Mouse (Mus musculus) midbrain, embryonic 15.5 days (tissue): ENCODE measurements around the gene Abtb2. TPM values are rescaled to one million over a fixed set of nuclear protein-coding genes. Genes with fewer than 3 reads are reported as not detected.

ENCODE experiments used
- ATAC-seq: fragments of 200-750 bp; cut with Nextera tagmentation; replicated peaks from 2 replicates; pipeline ENCODE4 v1.8.0; 2017; ENCODE audit warnings: moderate TSS enrichment
- H3K27ac ChIP-seq: fragments of 300-500 bp; sonication (generic); 2 replicates; pipeline ENCODE4 v1.5.1; 2015; ENCODE audit warnings: mild to moderate bottlenecking, inconsistent platforms
- H3K27me3 ChIP-seq: fragments of 300-500 bp; sonication (generic); replicated peaks from 2 replicates; pipeline ENCODE4 v1.6.1; 2015; ENCODE audit warnings: inconsistent platforms
- H3K36me3 ChIP-seq: fragments of 300-500 bp; sonication (generic); replicated peaks from 2 replicates; pipeline ENCODE4 v1.6.1; 2015; ENCODE audit warnings: inconsistent platforms
- H3K4me1 ChIP-seq: fragments of 300-500 bp; sonication (generic); 2 replicates; pipeline ENCODE4 v1.6.1; 2015; ENCODE audit warnings: inconsistent platforms
- H3K4me2 ChIP-seq: fragments of 300-500 bp; sonication (generic); 2 replicates; pipeline ENCODE4 v1.6.1; 2015; ENCODE audit warnings: inconsistent platforms, mild to moderate bottlenecking, moderate library complexity
- H3K4me3 ChIP-seq: fragments of 300-500 bp; sonication (generic); 2 replicates; pipeline ENCODE4 v1.5.1; 2015; ENCODE audit warnings: mild to moderate bottlenecking, inconsistent platforms
- H3K9ac ChIP-seq: fragments of 300-500 bp; sonication (generic); 2 replicates; pipeline ENCODE4 v1.6.1; 2015; ENCODE audit warnings: mild to moderate bottlenecking, inconsistent platforms
- H3K9me3 ChIP-seq: fragments of 300-500 bp; sonication (generic); 2 replicates; pipeline ENCODE4 v1.6.1; 2016; ENCODE audit warnings: inconsistent platforms
- WGBS: fragments of 180-500 bp; shearing (Covaris S2); methylation state at CpG from one replicate; pipeline ENCODE4 v1.1.7; 2015; ENCODE audit warnings: mixed read lengths; 5-methylcytosine and 5-hydroxymethylcytosine counted together
- polyA plus RNA-seq: library from polyadenylated mRNA; unstranded; fragments of >200 nt; fragmentation: Nextera tagmentation; extraction: Ambion mirVana; gene quantifications from 2 replicates; pipeline ENCODE4 v1.2.1, GENCODE M21; 2015

The Abtb2 gene
- polyA plus RNA-seq, 1 experiment from 2014 or later = 10.3 TPM

DNA sequence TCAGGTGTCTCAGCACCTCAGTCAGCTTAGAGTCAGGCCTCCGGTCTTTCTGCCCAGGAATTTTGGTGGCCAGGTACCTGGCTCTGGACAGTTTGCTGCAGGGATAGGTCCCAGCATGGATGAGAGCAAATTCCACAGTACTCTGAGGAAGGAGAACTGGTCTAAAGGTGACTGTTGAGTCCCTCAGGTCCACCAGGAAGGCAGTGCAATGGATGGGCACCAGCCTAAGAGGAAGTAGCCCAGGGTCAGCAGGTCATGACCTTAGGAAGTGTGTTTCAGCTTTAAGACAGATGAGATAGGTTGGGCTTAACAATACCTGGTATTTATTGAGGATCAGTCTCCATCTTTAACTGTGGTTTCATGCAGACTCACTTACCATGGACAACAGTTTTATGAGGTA is 88.9 kb downstream of the Abtb2 start:
- Histone ChIP-seq H3K4me1 (peaks cover 2% of the 10 kb centered on the region), H3K36me3 (no peaks in the 10 kb centered on the region), H3K27ac (no peak overlapping the region), H3K27me3 (no peaks in the 10 kb centered on the region), H3K4me2 (no peak overlapping the region), H3K4me3 (no peak overlapping the region), H3K9me3 (no peaks in the 10 kb centered on the region), H3K9ac (no peak overlapping the region)
- ATAC-seq = no peak
- WGBS = 94% methylated on average over 1 of the region's 1 CpGs

DNA sequence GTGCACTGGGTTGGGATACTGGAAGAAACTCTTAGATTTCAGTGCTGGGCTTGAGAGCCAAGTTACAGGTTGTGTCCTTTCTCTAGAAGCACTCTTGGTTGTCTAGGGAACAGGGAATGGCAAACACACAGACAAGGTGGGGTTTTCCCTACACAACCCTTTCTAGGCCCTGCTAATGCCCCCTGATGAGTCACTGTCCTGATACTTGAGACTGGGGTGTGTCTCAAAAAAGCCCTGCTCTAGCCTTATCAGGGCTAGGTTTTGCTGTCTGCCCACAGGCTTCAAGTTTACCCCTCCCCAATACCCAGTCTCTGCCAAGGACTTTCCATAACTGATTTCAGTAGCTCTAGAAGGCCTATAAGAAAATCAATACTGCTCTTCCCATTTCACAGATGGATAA is 89.9 kb downstream of the Abtb2 start:
- H3K27me3 ChIP-seq = no peaks in the 10 kb centered on the region
- H3K4me1 ChIP-seq = peaks cover 11% of the 10 kb centered on the region
- no peak for ATAC-seq
- no peak overlapping the region for H3K4me2 ChIP-seq
- H3K27ac ChIP-seq = no peak overlapping the region
- H3K9ac ChIP-seq = no peak overlapping the region
- no peak overlapping the region for H3K4me3 ChIP-seq
- H3K9me3 ChIP-seq = no peaks in the 10 kb centered on the region
- H3K36me3 ChIP-seq = no peaks in the 10 kb centered on the region

DNA sequence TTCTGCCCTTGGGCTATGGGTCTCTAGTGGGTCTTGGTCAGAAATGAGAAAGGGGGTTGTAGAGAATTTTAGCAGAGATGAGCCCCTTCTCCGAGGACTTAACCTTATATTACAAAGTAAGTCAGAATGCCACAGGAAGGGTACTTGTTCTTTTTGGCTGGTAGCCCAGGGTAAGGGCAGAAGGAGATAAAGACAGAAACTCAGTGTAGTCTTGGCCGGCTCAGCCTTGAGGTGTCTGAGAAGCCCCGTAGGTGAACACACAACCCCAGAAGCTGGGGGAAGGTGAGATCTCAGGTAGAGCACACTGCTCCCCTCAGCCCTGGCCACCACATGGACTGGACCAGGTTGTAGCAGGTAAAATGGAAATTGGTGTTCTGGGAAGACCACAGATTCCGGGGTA is 93.1 kb downstream of the Abtb2 start:
- H3K9ac ChIP-seq = no peak overlapping the region
- no peak overlapping the region for H3K4me3 ChIP-seq
- no peaks in the 10 kb centered on the region for H3K36me3 ChIP-seq
- H3K4me1 ChIP-seq = peaks cover 19% of the 10 kb centered on the region
- H3K27ac ChIP-seq = no peak overlapping the region
- no peak for ATAC-seq
- H3K27me3 ChIP-seq = no peaks in the 10 kb centered on the region
- 87% methylated on average over 4 of the region's 4 CpGs for WGBS
- no peak overlapping the region for H3K4me2 ChIP-seq
- H3K9me3 ChIP-seq = no peaks in the 10 kb centered on the region

DNA sequence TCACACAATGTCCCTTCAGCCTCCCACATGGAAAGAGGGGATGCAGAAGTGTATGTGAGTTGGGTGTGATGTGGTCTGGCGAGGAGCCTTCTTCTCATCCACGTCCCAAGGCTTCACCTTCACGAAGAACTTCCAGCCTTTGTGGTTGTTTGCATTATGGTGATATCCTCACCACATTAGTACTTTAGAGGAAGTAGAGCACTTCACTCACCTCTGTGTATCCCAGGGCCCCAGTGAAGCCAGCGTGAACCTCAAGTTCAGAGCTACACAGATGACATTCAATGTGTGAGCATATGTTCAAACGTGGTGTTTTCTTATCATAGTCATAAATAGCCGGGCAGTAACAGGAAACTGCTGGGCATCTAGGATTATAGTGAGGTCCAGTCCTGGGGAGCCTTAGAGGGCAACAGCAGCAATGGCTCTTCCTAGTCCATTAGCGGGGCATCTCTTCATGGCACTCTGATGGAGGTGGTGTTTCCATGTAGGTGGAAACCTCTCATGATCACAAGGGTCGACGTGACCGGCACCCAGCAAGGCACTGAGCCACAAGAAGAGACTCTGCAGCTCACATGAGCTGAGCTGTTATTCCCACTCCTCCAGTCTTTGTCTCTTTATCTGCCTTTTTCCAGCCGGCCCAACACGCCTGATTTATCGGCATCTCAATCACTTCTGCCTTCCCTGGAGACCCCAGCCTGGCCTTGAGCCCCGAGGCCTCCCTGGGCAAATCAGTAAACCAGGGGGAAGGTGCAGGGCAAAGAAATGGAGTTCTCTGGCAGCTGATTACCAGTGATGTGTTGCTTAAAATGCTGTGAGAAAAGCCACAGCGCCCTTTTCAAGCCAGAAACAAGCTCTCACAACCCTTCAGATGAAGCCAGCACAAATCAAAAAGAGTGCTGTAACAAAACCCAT is 93.8 kb downstream of the Abtb2 start:
- 0 out of 2 replicates have a peak overlapping the region, but pooled peaks have one; percentile 26 for H3K27ac ChIP-seq
- no peak overlapping the region for H3K4me3 ChIP-seq
- WGBS = 51% methylated on average over 15 of the region's 15 CpGs
- no peaks in the 10 kb centered on the region for H3K9me3 ChIP-seq
- H3K36me3 ChIP-seq = no peaks in the 10 kb centered on the region
- no peak; the same call in 1 of the 2 replicates for ATAC-seq
- H3K4me2 ChIP-seq = no peak overlapping the region
- H3K4me1 ChIP-seq = peaks cover 19% of the 10 kb centered on the region
- no peaks in the 10 kb centered on the region for H3K27me3 ChIP-seq
- H3K9ac ChIP-seq = 0 out of 2 replicates have a peak overlapping the region, but pooled peaks have one; percentile 17

DNA sequence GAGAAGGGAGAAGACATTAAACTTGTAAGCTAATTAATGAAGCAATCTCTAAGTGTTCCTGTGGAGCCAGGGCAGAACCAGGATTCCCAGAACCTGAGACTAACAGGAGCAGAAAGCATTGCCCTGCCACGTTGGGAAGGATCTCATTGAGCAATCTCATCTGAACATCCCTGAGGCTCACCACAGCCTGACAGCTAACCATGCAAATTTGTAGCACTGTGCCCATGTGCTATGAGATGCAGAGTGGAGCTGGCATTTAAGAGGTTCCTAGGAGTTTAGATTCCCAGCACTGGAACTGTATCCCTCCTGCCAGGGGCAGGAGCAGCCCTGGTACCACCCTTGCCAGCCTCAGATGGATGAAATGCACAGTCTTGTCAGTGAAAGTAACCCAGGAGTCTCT is 95.6 kb downstream of the Abtb2 start:
- no peaks in the 10 kb centered on the region for H3K36me3 ChIP-seq
- no peak overlapping the region for H3K4me3 ChIP-seq
- H3K27ac ChIP-seq = no peak overlapping the region
- no peak overlapping the region for H3K4me2 ChIP-seq
- no peaks in the 10 kb centered on the region for H3K27me3 ChIP-seq
- H3K4me1 ChIP-seq = peaks cover 19% of the 10 kb centered on the region
- no peak overlapping the region for H3K9ac ChIP-seq
- no peaks in the 10 kb centered on the region for H3K9me3 ChIP-seq
- ATAC-seq = no peak
- WGBS = 14% methylated on average over 1 of the region's 1 CpGs

DNA sequence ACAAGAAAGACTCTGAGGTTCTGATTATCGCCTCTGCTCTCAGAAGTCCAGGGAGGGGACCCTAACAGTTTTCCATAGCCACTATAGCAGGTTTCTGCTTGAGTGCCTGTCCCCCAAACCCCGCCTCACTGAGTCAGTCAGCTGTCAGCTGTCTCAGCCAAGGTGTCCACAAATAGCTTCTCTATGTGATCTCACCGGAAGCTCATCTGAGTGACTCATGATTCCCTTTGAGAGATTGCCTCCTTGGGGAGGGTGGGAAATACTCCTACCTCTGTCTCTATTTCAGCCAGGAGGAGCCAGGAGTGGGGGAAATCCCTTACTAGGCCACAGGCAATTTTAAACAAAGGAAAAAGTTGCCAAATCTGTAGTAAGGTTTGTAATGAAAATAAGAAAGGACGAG is 96.0 kb downstream of the Abtb2 start:
- H3K27ac ChIP-seq = no peak overlapping the region
- WGBS = 52% methylated on average over 4 of the region's 4 CpGs
- H3K9ac ChIP-seq = no peak overlapping the region
- no peak overlapping the region for H3K4me3 ChIP-seq
- no peaks in the 10 kb centered on the region for H3K36me3 ChIP-seq
- no peaks in the 10 kb centered on the region for H3K27me3 ChIP-seq
- no peak overlapping the region for H3K4me2 ChIP-seq
- H3K4me1 ChIP-seq = peaks cover 19% of the 10 kb centered on the region
- no peaks in the 10 kb centered on the region for H3K9me3 ChIP-seq
- no peak for ATAC-seq

DNA sequence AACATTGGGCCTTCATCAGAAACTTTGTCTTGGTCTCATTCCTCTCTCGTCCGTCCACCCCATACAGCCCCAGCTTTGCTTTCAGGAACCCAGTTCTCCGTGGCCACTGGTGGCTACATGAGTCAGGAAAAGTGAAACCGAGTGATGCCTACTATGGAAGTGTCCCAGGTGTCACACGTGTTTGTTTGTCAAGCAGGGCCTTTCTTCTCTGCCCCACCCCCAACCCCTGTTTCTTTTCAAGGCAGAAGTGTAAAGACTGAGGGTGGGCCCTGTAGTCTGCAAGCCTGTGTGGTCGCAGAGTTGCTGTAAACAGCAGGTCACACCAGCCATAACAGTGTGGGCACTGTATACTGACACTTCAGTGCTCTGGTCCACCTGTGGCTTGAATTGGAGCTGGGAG is 98.2 kb downstream of the Abtb2 start:
- H3K9me3 ChIP-seq = no peaks in the 10 kb centered on the region
- no peak overlapping the region for H3K9ac ChIP-seq
- no peak for ATAC-seq
- 83% methylated on average over 6 of the region's 6 CpGs for WGBS
- H3K36me3 ChIP-seq = no peaks in the 10 kb centered on the region
- H3K4me1 ChIP-seq = peaks cover 30% of the 10 kb centered on the region
- H3K27me3 ChIP-seq = no peaks in the 10 kb centered on the region
- no peak overlapping the region for H3K4me2 ChIP-seq
- H3K27ac ChIP-seq = no peak overlapping the region
- H3K4me3 ChIP-seq = no peak overlapping the region

DNA sequence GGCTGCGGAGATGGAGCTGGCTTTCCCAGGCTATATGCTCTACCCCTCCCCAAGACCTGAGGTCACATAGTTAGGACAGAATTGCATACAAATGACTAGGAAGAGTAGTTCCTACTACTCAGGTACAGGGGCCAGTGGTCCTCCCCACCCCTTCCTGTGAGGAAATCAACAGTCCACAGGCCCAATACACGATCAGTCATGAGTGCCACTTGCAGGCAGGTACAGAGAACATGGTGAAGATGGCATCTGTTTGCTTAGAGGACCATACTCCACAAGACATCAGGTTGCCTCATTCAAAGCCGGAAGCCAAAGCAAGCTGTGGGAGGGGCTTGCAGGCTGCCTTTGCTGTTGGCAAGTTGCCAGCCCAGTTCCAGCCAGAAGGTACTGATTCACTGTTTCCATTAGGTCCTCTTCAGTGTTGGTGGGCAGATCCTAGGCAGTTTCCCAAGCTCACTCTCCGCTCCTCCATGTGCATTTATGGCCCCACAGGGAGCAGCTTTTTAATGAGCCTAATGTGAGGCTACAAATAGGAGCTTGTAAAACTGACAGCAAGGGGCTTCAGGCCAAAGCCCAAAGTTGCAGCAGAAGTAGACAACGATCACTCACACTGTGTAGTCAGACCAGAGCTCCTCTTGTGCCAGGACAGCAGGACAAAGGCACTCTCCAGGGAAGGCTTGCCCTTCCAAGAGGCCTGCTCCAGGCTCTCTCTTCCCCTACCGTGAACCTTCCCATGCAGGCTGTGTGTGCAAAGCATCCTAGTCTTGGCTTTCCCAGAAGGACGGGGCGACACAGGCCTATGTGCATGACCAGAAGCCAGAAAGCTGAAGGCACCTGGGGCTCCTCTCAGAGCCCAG is 102.1 kb downstream of the Abtb2 start:
- peaks cover 19% of the 10 kb centered on the region; the same call in 1 of the 2 replicates for H3K4me1 ChIP-seq

DNA sequence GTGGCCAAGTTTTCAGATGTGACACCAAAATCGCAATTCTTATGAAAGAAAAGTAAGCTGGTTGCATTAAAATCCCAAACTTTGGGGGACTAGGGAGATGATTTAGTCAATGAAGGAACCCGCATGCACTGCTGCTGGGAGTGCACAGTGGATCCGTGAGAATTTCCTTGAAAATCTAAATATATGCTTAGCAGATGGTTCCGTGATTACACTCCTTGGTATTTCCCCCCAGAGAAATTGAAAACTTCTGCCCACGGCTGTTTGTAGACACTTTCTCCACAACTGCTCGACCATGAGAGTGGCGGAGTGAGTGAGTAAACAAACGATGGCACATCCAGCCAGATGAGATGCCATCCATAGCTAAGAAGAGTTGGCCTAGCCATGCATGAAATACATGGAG is 102.8 kb downstream of the Abtb2 start:
- no peaks in the 10 kb centered on the region for H3K9me3 ChIP-seq
- H3K27ac ChIP-seq = no peak overlapping the region
- H3K4me2 ChIP-seq = no peak overlapping the region
- H3K4me3 ChIP-seq = no peak overlapping the region
- H3K9ac ChIP-seq = no peak overlapping the region
- WGBS = 82% methylated on average over 8 of the region's 8 CpGs
- H3K27me3 ChIP-seq = no peaks in the 10 kb centered on the region
- ATAC-seq = no peak
- H3K36me3 ChIP-seq = no peaks in the 10 kb centered on the region
- H3K4me1 ChIP-seq = peaks cover 19% of the 10 kb centered on the region; the same call in 1 of the 2 replicates

More for the DNA sequence above, 102.1 kb downstream of the Abtb2 start:
- Histone ChIP-seq H3K27ac (no peak overlapping the region), H3K27me3 (no peaks in the 10 kb centered on the region), H3K4me3 (no peak overlapping the region), H3K36me3 (no peaks in the 10 kb centered on the region), H3K4me2 (no peak overlapping the region), H3K9me3 (no peaks in the 10 kb centered on the region), H3K9ac (no peak overlapping the region)
- ATAC-seq = no peak
- WGBS = 69% methylated on average over 8 of the region's 8 CpGs

DNA sequence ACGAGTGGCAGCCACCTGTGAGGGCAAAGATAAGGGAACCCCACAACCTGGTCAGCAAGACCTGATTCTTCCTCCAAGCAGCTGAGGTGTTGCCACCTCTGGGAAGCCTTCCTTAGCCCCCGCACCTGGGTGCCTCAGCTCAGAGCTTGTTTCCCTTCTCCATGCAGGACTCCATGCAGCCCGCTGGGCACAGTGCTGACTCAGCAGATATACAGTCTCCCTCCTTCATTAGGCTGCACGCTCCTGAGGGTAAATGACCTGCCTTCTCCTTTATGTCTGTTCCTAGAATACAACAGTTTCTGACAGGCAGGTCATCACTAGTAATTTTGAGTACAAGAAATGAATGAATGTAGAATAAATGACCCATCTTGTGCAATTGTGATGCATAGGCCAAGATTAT is 103.5 kb downstream of the Abtb2 start:
- Histone ChIP-seq H3K9ac (no peak overlapping the region), H3K4me2 (no peak overlapping the region), H3K27me3 (no peaks in the 10 kb centered on the region), H3K9me3 (no peaks in the 10 kb centered on the region), H3K4me3 (no peak overlapping the region), H3K27ac (no peak overlapping the region), H3K36me3 (no peaks in the 10 kb centered on the region), H3K4me1 (peaks cover 19% of the 10 kb centered on the region; the same call in 1 of the 2 replicates)
- ATAC-seq = 0 out of 2 replicates have a peak, but pooled peaks have one; percentile 35
- WGBS = 65% methylated on average over 4 of the region's 4 CpGs

DNA sequence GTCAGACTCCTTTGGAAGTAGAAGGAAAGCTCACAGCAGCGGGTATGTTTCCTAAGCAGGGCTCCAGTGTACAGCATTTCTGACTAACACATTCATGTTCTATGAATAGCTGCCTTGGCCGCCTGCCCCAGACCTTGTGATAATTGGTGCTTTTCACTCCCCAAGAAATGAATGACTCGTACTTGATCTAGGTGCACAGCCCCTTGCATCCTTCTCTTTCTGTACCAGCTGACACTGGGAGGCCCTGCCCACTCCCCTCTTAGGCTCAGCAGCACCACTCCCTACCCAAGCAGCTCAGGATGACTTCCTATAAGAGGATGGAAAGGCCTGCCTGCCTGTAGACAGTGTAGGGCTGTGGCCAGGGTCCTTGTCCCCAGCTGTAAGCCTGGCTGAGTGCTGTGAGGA is 104.2 kb downstream of the Abtb2 start:
- ATAC-seq = peak; percentile 71
- H3K27ac ChIP-seq = no peak overlapping the region
- H3K4me2 ChIP-seq = no peak overlapping the region
- no peak overlapping the region for H3K9ac ChIP-seq
- peaks cover 19% of the 10 kb centered on the region; the same call in 1 of the 2 replicates for H3K4me1 ChIP-seq
- no peaks in the 10 kb centered on the region for H3K9me3 ChIP-seq
- no peaks in the 10 kb centered on the region for H3K27me3 ChIP-seq
- H3K4me3 ChIP-seq = no peak overlapping the region
- WGBS = 44% methylated on average over 3 of the region's 3 CpGs
- H3K36me3 ChIP-seq = no peaks in the 10 kb centered on the region

DNA sequence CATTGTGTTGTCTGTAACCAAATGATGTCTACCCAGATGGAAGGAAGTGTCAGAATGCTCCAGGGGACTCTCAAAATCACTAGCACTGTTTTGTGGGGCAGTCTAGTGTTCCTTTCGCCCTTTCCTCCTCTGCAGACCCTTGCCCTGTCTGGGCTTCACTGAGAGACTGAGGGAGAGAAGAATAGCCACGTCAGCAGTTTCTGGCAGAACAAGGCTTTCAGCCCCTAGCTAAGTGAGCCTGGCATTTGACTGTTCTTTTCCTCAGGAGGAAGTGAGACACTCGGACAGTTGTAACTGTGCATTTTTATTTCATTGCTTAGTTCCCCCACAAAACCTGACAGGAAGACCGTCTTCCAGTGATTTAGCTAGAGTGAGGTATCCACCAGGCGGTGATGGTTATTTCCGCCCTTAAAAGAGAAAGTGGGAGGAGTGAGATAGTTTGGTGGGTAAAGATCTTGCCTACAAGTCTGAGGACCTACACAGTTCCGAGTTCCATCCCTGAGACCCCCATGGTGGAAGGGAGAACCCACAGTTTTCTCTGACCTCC is 106.5 kb downstream of the Abtb2 start:
- no peak overlapping the region for H3K9ac ChIP-seq
- no peaks in the 10 kb centered on the region for H3K27me3 ChIP-seq
- H3K4me1 ChIP-seq = peaks cover 26% of the 10 kb centered on the region; the same call in 1 of the 2 replicates
- H3K4me3 ChIP-seq = no peak overlapping the region
- H3K36me3 ChIP-seq = no peaks in the 10 kb centered on the region
- no peak overlapping the region for H3K27ac ChIP-seq
- WGBS = 76% methylated on average over 7 of the region's 7 CpGs
- H3K4me2 ChIP-seq = no peak overlapping the region
- H3K9me3 ChIP-seq = no peaks in the 10 kb centered on the region
- ATAC-seq = no peak
